Comparison of ENCODE assay signal across 11 mouse cellular contexts in genomic region chr15:27925004-27925635, GRCm38 (mm10).
DNase-seq lines count a peak whose midpoint lies in the region; ATAC-seq and TF ChIP-seq lines count a peak whose summit lies in the region.
"Had no signal": no experiment of that assay in that cellular context is flagged by ENCODE, and none has a peak within 500 bp of the region (broad histone marks: within the 10 kb centered on the region; RNA-seq: fewer than 3 reads in every experiment).

No protein-coding gene starts in this region.

- H3K36me3 ChIP-seq in heart, embryonic 11.5 days (ENCODE audit: control insufficient read depth, insufficient read depth, low read length): no peaks in the 10 kb centered on the region
- H3K36me3 ChIP-seq in spleen, adult 2 months (ENCODE audit: control insufficient read depth, insufficient read depth, low read length): no peaks in the 10 kb centered on the region
- no peaks in the 10 kb centered on the region for H3K36me3 ChIP-seq in hindbrain, embryonic 15.5 days
- no peaks in the 10 kb centered on the region for H3K36me3 ChIP-seq in neural tube, embryonic 15.5 days
- H3K36me3 ChIP-seq: embryonic facial prominence, embryonic 13.5 days had no signal

- peaks cover 40% of the 10 kb centered on the region for H3K4me1 ChIP-seq in heart, embryonic 11.5 days (ENCODE audit: control insufficient read depth, insufficient read depth, low read length)
- H3K4me1 ChIP-seq in spleen, adult 2 months (ENCODE audit: control insufficient read depth, insufficient read depth, insufficient read length): peaks cover 14% of the 10 kb centered on the region
- H3K4me1 ChIP-seq in hindbrain, embryonic 15.5 days (replicated peaks): peaks cover 63% of the 10 kb centered on the region
- H3K4me1 ChIP-seq in neural tube, embryonic 15.5 days: peaks cover 60% of the 10 kb centered on the region

- peak overlapping the region; percentile 16; the same call in 1 of the 2 replicates for H3K27ac ChIP-seq in heart, embryonic 11.5 days (ENCODE audit: low read depth, low read length)
- peak overlapping the region; percentile 69 for H3K27ac ChIP-seq in spleen, adult 2 months (ENCODE audit: insufficient read depth, low read length)
- no peak overlapping the region for H3K27ac ChIP-seq in hindbrain, embryonic 15.5 days (replicated peaks)
- peak overlapping the region; percentile 48 for H3K27ac ChIP-seq in neural tube, embryonic 15.5 days (replicated peaks)
- H3K27ac ChIP-seq: embryonic facial prominence, embryonic 13.5 days had no signal

- ATAC-seq in heart, embryonic 11.5 days (replicated peaks; ENCODE audit: insufficient number of reproducible peaks, low FRiP score, low TSS enrichment): no peak
- no peak for ATAC-seq in hindbrain, embryonic 15.5 days (ENCODE audit: low FRiP score, low read depth)
- no peak for ATAC-seq in neural tube, embryonic 15.5 days (ENCODE audit: low FRiP score)

- TF ChIP-seq POLR2A in spleen, adult 2 months (IDR thresholded peaks at IDR 0.05; ENCODE audit: low read depth, low read length): no peak

- no peak overlapping the region for H3K4me2 ChIP-seq in heart, embryonic 11.5 days
- peak overlapping the region; percentile 59; the same call in 1 of the 2 replicates for H3K4me2 ChIP-seq in hindbrain, embryonic 15.5 days
- H3K4me2 ChIP-seq in neural tube, embryonic 15.5 days: no peak overlapping the region

- no peak for DNase-seq in heart, postnatal 10 days
- DNase-seq in spleen, adult 2 months (ENCODE audit: low read depth in 1 of 2, low spot score in 2 of 2): no peak
- no peak for DNase-seq in spleen, postnatal 10 days (ENCODE audit: low spot score in 2 of 2)
- no peak for DNase-seq in layer of hippocampus, postnatal 14 days (ENCODE audit: low spot score in 2 of 2)
- DNase-seq in adrenal gland, postnatal 14 days: no peak
- DNase-seq: adrenal gland, postnatal 25 days; layer of hippocampus, adult 9-11 months had no signal

- intact Hi-C loops in heart, postnatal 10 days (cut with DNase I): no loop called here

- no peak overlapping the region for H3K9ac ChIP-seq in heart, embryonic 11.5 days (ENCODE audit: low read depth, low read length)
- no peak overlapping the region for H3K9ac ChIP-seq in hindbrain, embryonic 15.5 days
- H3K9ac ChIP-seq in neural tube, embryonic 15.5 days (replicated peaks): no peak overlapping the region
- H3K9ac ChIP-seq: embryonic facial prominence, embryonic 13.5 days had no signal

- H3K4me3 ChIP-seq in heart, embryonic 11.5 days (ENCODE audit: low read depth, low read length): no peak overlapping the region
- no peak overlapping the region for H3K4me3 ChIP-seq in spleen, adult 2 months (ENCODE audit: extremely low read depth, insufficient read depth, insufficient read length)
- H3K4me3 ChIP-seq in hindbrain, embryonic 15.5 days: no peak overlapping the region
- H3K4me3 ChIP-seq in neural tube, embryonic 15.5 days (replicated peaks): no peak overlapping the region
- H3K4me3 ChIP-seq: embryonic facial prominence, embryonic 13.5 days had no signal

- H3K9me3 ChIP-seq in heart, embryonic 11.5 days (replicated peaks; ENCODE audit: control insufficient read depth, low read length): no peaks in the 10 kb centered on the region
- no peaks in the 10 kb centered on the region for H3K9me3 ChIP-seq in hindbrain, embryonic 15.5 days
- H3K9me3 ChIP-seq in neural tube, embryonic 15.5 days (replicated peaks): no peaks in the 10 kb centered on the region
- H3K9me3 ChIP-seq: embryonic facial prominence, embryonic 13.5 days had no signal

- WGBS in heart, embryonic 11.5 days (ENCODE audit: insufficient replicate concordance): 35% methylated on average over 15 of the region's 15 CpGs
- 56% methylated on average over 15 of the region's 15 CpGs for WGBS in spleen, adult 2 months
- 21% methylated on average over 15 of the region's 15 CpGs for WGBS in hindbrain, embryonic 15.5 days
- 19% methylated on average over 15 of the region's 15 CpGs for WGBS in neural tube, embryonic 15.5 days

- TF ChIP-seq CTCF in spleen, adult 2 months (IDR thresholded peaks at IDR 0.05; ENCODE audit: extremely low read depth, insufficient read depth, insufficient read length, insufficient replicate concordance): no peak

- H3K27me3 ChIP-seq in heart, embryonic 11.5 days (ENCODE audit: control insufficient read depth, insufficient read depth, low read length): no peaks in the 10 kb centered on the region
- H3K27me3 ChIP-seq in spleen, adult 2 months (ENCODE audit: control insufficient read depth, insufficient read depth, low read length): no peaks in the 10 kb centered on the region
- H3K27me3 ChIP-seq in hindbrain, embryonic 15.5 days: no peaks in the 10 kb centered on the region
- no peaks in the 10 kb centered on the region for H3K27me3 ChIP-seq in neural tube, embryonic 15.5 days (replicated peaks)
- H3K27me3 ChIP-seq: embryonic facial prominence, embryonic 13.5 days had no signal
